Mouse (Mus musculus): ENCODE measurements around the gene Crcp.

Gene Crcp

DNA sequence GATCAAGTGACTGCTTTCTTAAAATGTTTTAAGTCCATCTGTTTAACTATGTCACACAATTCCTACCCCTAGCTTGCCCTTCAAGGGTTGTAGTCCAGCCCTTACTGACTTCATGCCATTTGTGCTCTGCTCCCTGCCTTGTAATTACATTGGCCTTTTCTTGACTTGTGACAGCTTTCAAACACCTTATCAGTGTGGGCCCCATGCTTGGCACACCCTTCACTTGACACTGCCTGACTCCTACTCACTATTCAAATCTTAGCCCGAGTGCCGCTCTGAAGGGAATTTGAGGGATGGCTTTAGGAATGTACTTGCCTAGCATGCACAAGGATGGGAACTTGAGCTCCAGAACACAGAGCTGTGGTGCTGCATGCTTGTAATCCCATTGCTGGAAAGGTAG is 68.7 kb downstream of the Crcp start:
- no peak for DNase-seq

DNA sequence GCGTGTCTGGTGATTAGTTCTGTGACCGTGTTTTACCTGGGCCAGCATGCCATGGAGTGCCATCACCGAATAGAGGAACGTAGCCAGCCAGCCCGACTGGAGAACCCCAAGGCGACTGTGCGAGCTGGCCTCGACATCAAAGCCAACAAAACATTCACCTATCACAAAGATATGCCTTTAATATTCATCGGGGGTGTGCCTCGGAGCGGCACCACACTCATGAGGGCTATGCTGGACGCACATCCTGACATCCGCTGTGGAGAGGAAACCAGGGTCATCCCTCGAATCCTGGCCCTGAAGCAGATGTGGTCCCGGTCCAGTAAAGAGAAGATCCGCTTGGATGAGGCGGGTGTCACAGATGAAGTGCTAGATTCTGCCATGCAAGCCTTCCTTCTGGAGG is 72.6 kb downstream of the Crcp start:
- DNase-seq = no peak

DNA sequence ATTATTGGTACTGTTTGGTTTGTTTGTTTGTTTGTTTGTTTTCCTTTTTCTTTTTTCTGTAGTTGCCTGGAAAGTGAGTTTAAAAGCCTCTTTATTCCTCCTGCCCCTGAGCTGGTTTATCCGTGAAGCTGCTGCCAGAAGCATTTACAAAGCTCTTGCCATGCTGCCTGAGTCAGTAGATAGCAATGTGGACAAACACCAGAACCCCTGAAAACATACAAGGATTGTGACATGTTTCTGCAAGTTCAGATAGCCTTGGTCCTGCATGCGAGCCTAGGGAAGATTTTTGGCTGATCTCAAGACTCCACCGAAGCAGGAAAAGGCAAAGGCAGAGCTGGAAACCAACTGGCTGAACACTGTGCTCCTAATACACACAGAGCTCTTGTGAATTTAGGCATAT is 80.3 kb downstream of the Crcp start:
- DNase-seq = no peak

Measured in thymus, postnatal 36 days (tissue).